Comparison of ENCODE assay signal across 7 mouse cellular contexts in genomic region chr6:37870245-37871136, GRCm38 (mm10). TPM values are rescaled to one million over a fixed set of nuclear protein-coding genes. Genes with fewer than 3 reads are reported as not detected.
A peak's percentile ranks its signal among the peaks of the same experiment; 100 is the strongest.
DNase-seq lines count a peak whose midpoint lies in the region; ATAC-seq and TF ChIP-seq lines count a peak whose summit lies in the region.

Gene Trim24, plus strand, starts transcription at chr6:37870811.

- peak within 1 kb of the TSS; percentile 98 for H3K9ac ChIP-seq in intestine, postnatal 0 days (ENCODE audit: low read depth, low read length)
- peak within 1 kb of the TSS; percentile 95 for H3K9ac ChIP-seq in midbrain, embryonic 12.5 days (replicated peaks)

- TF ChIP-seq CTCF in intestine, postnatal 0 days (IDR thresholded peaks at IDR 0.05; ENCODE audit: low read depth) = peak; percentile 47
- no peak for TF ChIP-seq CTCF in small intestine, adult 2 months (IDR thresholded peaks at IDR 0.05; ENCODE audit: extremely low read depth, insufficient read length, insufficient replicate concordance, low read depth, low read length)

- peak within 1 kb of the TSS; percentile 68 for H3K4me2 ChIP-seq in intestine, postnatal 0 days (replicated peaks; ENCODE audit: low read depth)
- H3K4me2 ChIP-seq in midbrain, embryonic 12.5 days (replicated peaks) = peak within 1 kb of the TSS; percentile 47

- no peaks in the 10 kb centered on the region for H3K27me3 ChIP-seq in embryonic facial prominence, embryonic 10.5 days (replicated peaks; ENCODE audit: low read depth, poor library complexity, severe bottlenecking)
- H3K27me3 ChIP-seq in intestine, postnatal 0 days (replicated peaks; ENCODE audit: control insufficient read depth, insufficient read depth, low read length) = no peaks in the 10 kb centered on the region
- H3K27me3 ChIP-seq in midbrain, embryonic 12.5 days = no peaks in the 10 kb centered on the region
- no peaks in the 10 kb centered on the region for H3K27me3 ChIP-seq in small intestine, adult 2 months (ENCODE audit: control insufficient read depth, insufficient read depth, low read length)

- DNase-seq in adrenal gland, postnatal 10 days = peak; percentile 99
- peak; percentile 99 for DNase-seq in embryonic facial prominence, embryonic 10.5 days (ENCODE audit: low spot score)
- peak; percentile 74 for DNase-seq in gonadal fat pad, adult 2 months (ENCODE audit: low read depth)
- DNase-seq in left cerebral cortex, postnatal 4 days = peak; percentile 99

- TF ChIP-seq POLR2A in small intestine, adult 2 months (IDR thresholded peaks at IDR 0.05; ENCODE audit: low read depth, low read length) = peak; percentile 49; the same call in 1 of the 2 replicates

- under 1% methylated on average over 89 of the region's 89 CpGs for WGBS in embryonic facial prominence, embryonic 10.5 days
- under 1% methylated on average over 60 of the region's 89 CpGs for WGBS in intestine, postnatal 0 days
- WGBS in midbrain, embryonic 12.5 days = under 1% methylated on average over 80 of the region's 89 CpGs
- WGBS in small intestine, adult 2 months = under 1% methylated on average over 89 of the region's 89 CpGs

- H3K4me1 ChIP-seq in embryonic facial prominence, embryonic 10.5 days = no peaks in the 10 kb centered on the region
- no peaks in the 10 kb centered on the region for H3K4me1 ChIP-seq in intestine, postnatal 0 days (replicated peaks; ENCODE audit: control insufficient read depth, insufficient read depth, low read length)
- no peaks in the 10 kb centered on the region for H3K4me1 ChIP-seq in midbrain, embryonic 12.5 days
- no peaks in the 10 kb centered on the region for H3K4me1 ChIP-seq in small intestine, adult 2 months (ENCODE audit: control insufficient read depth, insufficient read depth, insufficient read length, low read length)

- H3K36me3 ChIP-seq in embryonic facial prominence, embryonic 10.5 days (replicated peaks) = peaks cover 33% of the 10 kb centered on the region
- no peaks in the 10 kb centered on the region for H3K36me3 ChIP-seq in intestine, postnatal 0 days (ENCODE audit: control insufficient read depth, insufficient read depth)
- peaks cover 30% of the 10 kb centered on the region for H3K36me3 ChIP-seq in midbrain, embryonic 12.5 days
- H3K36me3 ChIP-seq in small intestine, adult 2 months (ENCODE audit: control insufficient read depth, insufficient read depth, low read length) = no peaks in the 10 kb centered on the region

- ATAC-seq in intestine, postnatal 0 days = peak; percentile 98
- peak; percentile 98 for ATAC-seq in midbrain, embryonic 12.5 days (ENCODE audit: low FRiP score, low read depth)

- intact Hi-C loops in left cerebral cortex, postnatal 4 days (cut with DNase I) = loop anchor here (5.0 kb wide), 1 partner anchor 283 kb away; no protein-coding TSS in a partner anchor

- peak within 1 kb of the TSS; percentile 82 for H3K4me3 ChIP-seq in embryonic facial prominence, embryonic 10.5 days
- peak within 1 kb of the TSS; percentile 94 for H3K4me3 ChIP-seq in intestine, postnatal 0 days (ENCODE audit: low read depth, low read length)
- H3K4me3 ChIP-seq in midbrain, embryonic 12.5 days = peak within 1 kb of the TSS; percentile 95
- H3K4me3 ChIP-seq in small intestine, adult 2 months (ENCODE audit: low read depth, low read length) = peak within 1 kb of the TSS; percentile 93

- H3K27ac ChIP-seq in embryonic facial prominence, embryonic 10.5 days (replicated peaks) = peak within 1 kb of the TSS; percentile 98
- peak within 1 kb of the TSS; percentile 98 for H3K27ac ChIP-seq in intestine, postnatal 0 days (ENCODE audit: low read depth, low read length)
- H3K27ac ChIP-seq in midbrain, embryonic 12.5 days (replicated peaks) = peak within 1 kb of the TSS; percentile 99
- peak within 1 kb of the TSS; percentile 77 for H3K27ac ChIP-seq in small intestine, adult 2 months (ENCODE audit: insufficient read depth, low read depth, low read length)

- peaks cover 35% of the 10 kb centered on the region for H3K9me3 ChIP-seq in embryonic facial prominence, embryonic 10.5 days
- H3K9me3 ChIP-seq in intestine, postnatal 0 days (ENCODE audit: control insufficient read depth) = peaks cover 21% of the 10 kb centered on the region
- H3K9me3 ChIP-seq in midbrain, embryonic 12.5 days = peaks cover 32% of the 10 kb centered on the region

RNA-seq across cellular contexts. Expression of gene Trim24, which starts in this region (rescaled TPM):
- total RNA-seq in adrenal gland, postnatal 10 days (2021) = 10 to 100 TPM; 39.2 to 49.9 TPM
- polyA plus RNA-seq in embryonic facial prominence, embryonic 10.5 days (2016; fragmentation: Nextera tagmentation; extraction: Ambion mirVana) = 20.4 and 20.7 TPM in 2 replicates
- polyA plus RNA-seq in gonadal fat pad, adult 2 months (2012; rRNA removed) = 14.9 and 16.2 TPM in 2 replicates
- polyA plus RNA-seq in intestine, postnatal 0 days (2015; fragmentation: Nextera tagmentation; extraction: Ambion mirVana) = 5.3 and 6.1 TPM in 2 replicates
- 10 to 100 TPM; 68.8 to 73.6 TPM for total RNA-seq in left cerebral cortex, postnatal 4 days (2021)
- 43.2 and 49.4 TPM in 2 replicates for polyA plus RNA-seq in midbrain, embryonic 12.5 days (2016; fragmentation: Nextera tagmentation; extraction: Ambion mirVana)
- 4.5 and 8.7 TPM in 2 replicates for polyA plus RNA-seq in small intestine, adult 2 months (2012; rRNA removed)

Comparison
In these comparisons a context has a peak if more than half of its experiments do, and no peak if none do; other contexts are left out.
1. Peak in every context shown above with its lines: DNase-seq, ATAC-seq, H3K4me3 ChIP-seq and H3K27ac ChIP-seq.